Mouse (Mus musculus) activated CD4-positive, CD25-positive, alpha-beta regulatory T cell, adult 9 weeks (primary cell): Measurements from ENCODE around the gene Olfr291. TPM values are rescaled to one million over a fixed set of nuclear protein-coding genes. Genes with fewer than 3 reads are reported as not detected.

Source experiments
- polyA plus RNA-seq: library from polyadenylated mRNA; unstranded; fragments of 100-300 nt; shearing (Covaris generic); gene quantifications from one replicate; pipeline ENCODE4 v1.2.1, GENCODE M21; 2017

Gene Olfr291
- not detected for polyA plus RNA-seq

DNA sequence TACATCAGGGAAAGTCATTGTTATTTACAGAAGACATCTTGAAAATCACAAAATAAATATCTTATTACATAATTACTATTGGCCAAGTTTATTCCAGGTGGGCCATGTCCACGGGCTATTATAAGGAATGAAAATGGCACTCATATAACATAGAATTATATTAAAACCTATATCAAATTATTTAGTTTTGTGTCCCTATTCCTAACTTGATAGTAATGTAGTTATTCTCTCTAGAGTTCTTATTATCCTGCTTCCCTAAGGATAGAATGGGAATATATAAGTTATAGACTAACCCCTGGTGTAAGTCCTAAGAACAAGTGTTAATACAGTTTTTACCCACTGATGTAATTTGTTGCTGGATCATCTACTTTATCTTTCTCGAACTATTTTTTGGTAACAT lies at the start of gene Olfr291:
Olfr291 (plus strand) TSS at position 301 of the 400 bp plus-strand sequence.

Other genes starting within 250 kb of the Olfr291 start
- gene Fah, start 246.8 kb upstream of the Olfr291 start, polyA plus RNA-seq, result 12.5 TPM
- 196 TPM for gene Zfand6, start 163.6 kb upstream of the Olfr291 start, polyA plus RNA-seq
- not detected for gene Vmn2r65, start 110.6 kb downstream of the Olfr291 start, polyA plus RNA-seq
- gene Vmn2r66, start 158.7 kb downstream of the Olfr291 start, polyA plus RNA-seq, result not detected